Mouse (Mus musculus): ENCODE data around the gene Inka1.

Gene Inka1

GRCm38 (mm10) chr9:107984052-107984753, 1.5 kb downstream of the Inka1 start:
- no peak for DNase-seq (ENCODE audit: low spot score in 2 of 2)

- peak; percentile 53 to 76 for DNase-seq (ENCODE audit: low spot score in 2 of 2)
These were observed 2.2 kb downstream of the Inka1 start for GRCm38 (mm10) chr9:107983421-107983890.

- DNase-seq (ENCODE audit: low spot score in 2 of 2), result no peak
These were observed 2.9 kb downstream of the Inka1 start, which contains the start of gene Gm20661 for GRCm38 (mm10) chr9:107982681-107983346. Gm20661 (plus strand) TSS chr9:107983058.

- no peak for DNase-seq (ENCODE audit: low spot score in 2 of 2)
These were observed 3.7 kb downstream of the Inka1 start for GRCm38 (mm10) chr9:107981684-107982605.

GRCm38 (mm10) chr9:107978815-107979214, 6.9 kb downstream of the Inka1 start:
- no peak for DNase-seq (ENCODE audit: low spot score in 2 of 2)

- DNase-seq (ENCODE audit: low spot score in 2 of 2), result no peak
These were observed 10.0 kb downstream of the Inka1 start, which contains the start of gene Uba7 for GRCm38 (mm10) chr9:107975399-107976386. Uba7 (plus strand) TSS chr9:107975505.

GRCm38 (mm10) chr9:107974491-107975171, 11.0 kb downstream of the Inka1 start:
- no peak for DNase-seq (ENCODE audit: low spot score in 2 of 2)

- DNase-seq (ENCODE audit: low spot score in 2 of 2), result no peak
These were observed 13.8 kb downstream of the Inka1 start for GRCm38 (mm10) chr9:107971690-107972541.

- DNase-seq (ENCODE audit: low spot score in 2 of 2), result no peak
These were observed 15.4 kb downstream of the Inka1 start for GRCm38 (mm10) chr9:107970311-107970710.

GRCm38 (mm10) chr9:107968531-107968930, 17.1 kb downstream of the Inka1 start:
- DNase-seq (ENCODE audit: low spot score in 2 of 2), result no peak

- no peak for DNase-seq (ENCODE audit: low spot score in 2 of 2)
These were observed 18.2 kb downstream of the Inka1 start for GRCm38 (mm10) chr9:107967437-107967836.

GRCm38 (mm10) chr9:107966676-107967075, 19.0 kb downstream of the Inka1 start:
- DNase-seq (ENCODE audit: low spot score in 2 of 2), result no peak

GRCm38 (mm10) chr9:107964681-107965080, 21.0 kb downstream of the Inka1 start:
- DNase-seq (ENCODE audit: low spot score in 2 of 2), result no peak

- DNase-seq (ENCODE audit: low spot score in 2 of 2), result peak in 1 of 2 experiments; percentile 66
These were observed 22.0 kb downstream of the Inka1 start for GRCm38 (mm10) chr9:107963700-107964099.

- DNase-seq (ENCODE audit: low spot score in 2 of 2), result no peak
These were observed 22.8 kb downstream of the Inka1 start for GRCm38 (mm10) chr9:107962916-107963315.

GRCm38 (mm10) chr9:107961881-107962280, 23.8 kb downstream of the Inka1 start:
- DNase-seq (ENCODE audit: low spot score in 2 of 2), result peak; percentile 62 to 73

GRCm38 (mm10) chr9:107961351-107961762, 24.3 kb downstream of the Inka1 start:
- peak; percentile 72 to 81 for DNase-seq (ENCODE audit: low spot score in 2 of 2)

- DNase-seq (ENCODE audit: low spot score in 2 of 2), result no peak
These were observed 24.8 kb downstream of the Inka1 start for GRCm38 (mm10) chr9:107960928-107961327.

- DNase-seq (ENCODE audit: low spot score in 2 of 2), result no peak
These were observed 25.8 kb downstream of the Inka1 start for GRCm38 (mm10) chr9:107959896-107960295.
